Mouse (Mus musculus): ENCODE data around the gene Xrcc6.

Gene Xrcc6

DNA sequence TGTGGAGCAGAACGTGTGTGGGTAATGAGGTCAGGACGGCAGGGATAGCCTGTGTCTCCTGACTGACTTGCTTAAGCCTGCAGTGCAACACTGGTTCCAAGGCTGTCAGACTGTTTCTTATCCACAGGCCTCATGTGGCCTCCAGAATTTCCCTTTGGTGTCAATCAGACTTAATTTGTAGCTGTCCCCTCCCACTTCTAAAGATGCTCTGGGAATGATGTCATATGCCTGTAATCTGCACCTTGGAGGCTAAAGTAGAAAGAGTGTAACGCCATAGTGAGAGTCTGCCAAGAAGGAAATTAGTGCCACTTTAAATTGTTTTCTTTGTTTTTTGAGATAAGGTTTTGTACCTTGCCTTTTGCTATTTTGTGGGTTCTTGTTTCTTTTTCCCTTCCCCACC lies 31.7 kb downstream of the Xrcc6 start:
- DNase-seq (ENCODE audit: low read depth, low spot score) = no peak

DNA sequence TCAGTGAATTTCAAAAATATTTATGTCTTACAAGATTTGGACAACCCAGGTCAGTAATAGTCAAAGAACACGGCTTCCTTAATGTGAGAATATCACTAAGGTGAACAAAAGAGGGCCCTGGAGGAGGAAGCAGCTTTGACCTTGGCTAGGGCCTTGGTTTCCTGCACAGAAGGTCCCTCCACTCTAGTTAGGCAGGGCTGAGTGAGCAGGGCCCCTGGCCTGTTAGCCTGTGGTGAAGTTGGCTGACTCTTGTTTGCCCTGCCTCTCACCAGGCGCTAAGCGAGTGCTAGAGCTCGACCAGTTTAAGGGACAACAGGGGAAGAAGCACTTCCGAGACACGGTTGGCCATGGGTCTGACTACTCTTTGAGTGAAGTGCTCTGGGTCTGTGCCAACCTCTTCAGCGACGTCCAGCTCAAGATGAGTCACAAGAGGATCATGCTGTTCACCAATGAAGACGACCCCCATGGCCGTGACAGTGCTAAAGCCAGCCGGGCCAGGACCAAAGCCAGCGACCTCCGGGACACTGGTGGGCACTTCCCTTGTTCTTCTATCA lies 35.0 kb downstream of the Xrcc6 start:
- DNase-seq (ENCODE audit: low read depth, low spot score) = no peak

DNA sequence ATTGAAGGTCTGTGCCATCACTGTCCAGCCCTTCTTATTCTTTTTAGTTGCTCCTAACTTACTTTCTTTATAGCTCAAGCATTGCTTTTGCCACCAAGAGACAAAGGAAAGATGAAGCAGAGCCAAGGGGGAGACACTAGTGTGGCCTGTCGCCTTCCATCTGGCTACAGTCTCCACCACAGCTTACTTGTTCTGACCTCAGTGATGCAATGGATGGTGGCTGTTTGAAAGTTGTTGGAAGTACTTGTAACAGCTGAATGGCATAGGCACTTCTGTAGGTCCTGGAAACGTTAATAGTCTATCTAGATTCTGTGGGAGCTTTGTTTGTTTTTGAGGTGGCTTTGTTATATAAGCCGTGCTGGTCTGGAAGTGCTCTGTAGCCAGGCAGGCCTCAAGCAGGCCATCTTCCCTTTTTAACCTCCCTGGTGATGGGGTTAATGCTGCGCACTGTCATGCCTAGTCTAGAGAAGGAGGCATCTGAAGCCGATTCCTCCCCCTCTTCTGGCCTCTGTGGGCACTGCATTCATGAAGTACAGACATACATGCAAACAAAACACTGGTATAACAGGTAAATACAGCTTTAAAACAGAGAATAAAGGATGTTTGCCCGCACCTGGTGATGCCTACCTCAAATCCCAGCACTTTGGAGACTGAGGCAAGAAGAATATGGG lies 36.5 kb downstream of the Xrcc6 start:
- DNase-seq (ENCODE audit: low read depth, low spot score) = no peak

DNA sequence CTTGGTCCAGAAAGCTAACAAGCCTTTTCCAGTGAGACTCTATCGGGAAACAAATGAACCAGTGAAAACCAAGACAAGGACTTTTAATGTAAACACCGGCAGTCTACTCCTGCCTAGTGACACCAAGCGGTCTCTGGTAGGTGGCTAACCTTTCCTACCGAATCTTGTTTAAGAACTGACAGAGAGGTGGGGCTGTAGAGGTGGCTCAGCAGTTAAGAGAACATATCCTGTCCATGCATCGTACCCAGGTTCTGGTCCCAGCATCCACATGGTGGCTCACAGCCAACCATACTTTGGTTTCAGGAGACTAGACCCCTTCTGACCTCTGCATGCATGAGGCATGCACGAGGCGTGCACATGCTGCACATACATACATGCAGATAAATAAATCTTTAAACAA lies 39.6 kb downstream of the Xrcc6 start:
- DNase-seq (ENCODE audit: low read depth, low spot score) = no peak

DNA sequence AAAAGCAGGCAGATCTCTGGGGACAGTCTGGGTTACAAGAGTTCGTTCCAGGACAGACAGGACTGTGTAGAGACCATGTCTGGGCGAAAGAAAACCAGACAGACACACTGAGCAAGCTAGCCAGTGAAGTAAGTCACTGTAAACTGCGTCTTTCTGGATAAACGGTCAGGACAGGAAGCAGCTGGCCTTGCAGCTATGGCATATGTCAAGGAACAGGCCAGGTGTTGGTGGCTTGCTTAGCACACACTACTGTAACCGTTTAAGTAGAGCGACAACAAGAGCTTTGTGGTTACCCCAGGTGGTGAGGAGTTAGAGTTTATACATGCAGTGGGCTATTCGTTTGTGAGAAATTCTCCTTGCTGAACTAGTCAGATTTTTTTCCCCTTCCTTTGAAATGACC lies 40.1 kb downstream of the Xrcc6 start:
- DNase-seq (ENCODE audit: low read depth, low spot score) = no peak

DNA sequence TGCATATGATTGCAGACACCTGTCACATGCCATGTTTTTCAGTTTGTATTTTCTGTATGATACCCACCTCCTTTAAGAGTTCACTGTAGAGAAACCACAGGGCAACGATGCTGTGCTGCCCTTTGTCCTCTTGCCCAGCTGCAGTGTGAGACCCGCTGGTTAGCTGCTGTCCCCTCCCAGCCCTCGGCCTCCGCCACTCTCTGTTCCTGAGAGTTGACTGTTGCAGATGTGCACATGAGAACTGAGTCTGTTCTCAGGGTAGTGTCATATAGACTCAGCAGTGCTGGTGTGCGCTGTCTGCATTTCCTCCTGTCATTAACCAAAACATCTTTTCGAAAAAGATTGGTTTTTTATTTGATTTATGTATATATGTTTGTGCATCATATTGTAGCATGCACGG lies 44.8 kb downstream of the Xrcc6 start:
- no peak for DNase-seq (ENCODE audit: low read depth, low spot score)

DNA sequence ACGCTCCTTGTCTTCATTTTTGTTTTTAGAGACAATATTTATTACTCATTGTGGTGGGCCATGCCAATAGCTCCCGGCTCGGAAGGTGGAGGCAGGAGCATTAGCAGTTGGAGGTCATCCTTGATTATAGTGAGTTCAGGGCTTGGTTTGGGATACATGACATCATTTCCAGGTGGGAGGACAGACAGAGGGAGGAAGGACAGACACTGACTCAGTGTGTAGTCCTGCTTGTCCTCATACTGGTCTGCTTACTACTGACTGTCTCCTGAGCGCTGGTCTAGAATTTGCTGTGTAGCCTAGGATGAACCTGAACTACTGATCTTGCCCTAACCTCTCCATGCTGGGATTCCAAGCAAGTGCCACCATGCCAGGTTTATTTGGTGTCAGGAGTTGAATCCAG lies 46.1 kb downstream of the Xrcc6 start, which contains the start of gene Desi1:
TSS of gene Desi1 (minus strand) at position 101 of the 400 bp plus-strand sequence.
- DNase-seq (ENCODE audit: low read depth, low spot score) = no peak

DNA sequence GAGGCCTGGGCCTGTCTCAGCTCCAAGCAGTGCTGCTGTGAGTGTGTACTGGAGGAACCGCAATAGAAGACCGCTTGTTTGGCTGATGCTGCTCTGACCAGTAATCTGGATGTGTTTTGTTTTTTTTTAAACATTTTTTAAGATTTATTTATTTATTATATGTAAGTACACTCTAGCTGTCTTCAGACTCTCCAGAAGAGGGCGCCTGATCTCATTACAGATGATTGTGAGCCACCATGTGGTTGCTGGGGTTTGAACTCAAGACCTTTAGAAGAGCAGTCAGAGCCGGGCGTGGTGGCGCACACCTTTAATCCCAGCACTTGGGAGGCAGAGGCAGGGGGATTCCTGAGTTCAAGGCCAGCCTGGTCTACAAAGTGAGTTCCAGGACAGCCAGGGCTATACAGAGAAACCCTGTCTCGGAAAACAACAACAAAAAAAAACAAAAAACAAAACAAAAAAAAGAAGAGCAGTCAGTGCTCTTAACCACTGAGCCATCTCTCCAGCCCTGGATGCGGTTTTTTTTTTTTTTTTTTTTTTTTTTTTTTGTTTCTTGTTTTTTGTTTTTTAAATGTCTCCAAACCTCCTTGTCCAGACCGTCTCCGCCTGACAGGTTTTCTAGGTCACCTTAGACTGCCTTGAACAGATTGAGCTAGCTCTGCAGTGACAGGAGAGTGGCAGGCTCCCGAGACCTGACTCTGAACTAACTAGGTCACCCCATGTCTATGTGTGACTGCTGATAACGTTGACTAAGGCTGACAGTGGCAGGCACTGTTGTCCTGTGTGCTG lies 48.5 kb downstream of the Xrcc6 start:
- no peak for DNase-seq (ENCODE audit: low read depth, low spot score)

DNA sequence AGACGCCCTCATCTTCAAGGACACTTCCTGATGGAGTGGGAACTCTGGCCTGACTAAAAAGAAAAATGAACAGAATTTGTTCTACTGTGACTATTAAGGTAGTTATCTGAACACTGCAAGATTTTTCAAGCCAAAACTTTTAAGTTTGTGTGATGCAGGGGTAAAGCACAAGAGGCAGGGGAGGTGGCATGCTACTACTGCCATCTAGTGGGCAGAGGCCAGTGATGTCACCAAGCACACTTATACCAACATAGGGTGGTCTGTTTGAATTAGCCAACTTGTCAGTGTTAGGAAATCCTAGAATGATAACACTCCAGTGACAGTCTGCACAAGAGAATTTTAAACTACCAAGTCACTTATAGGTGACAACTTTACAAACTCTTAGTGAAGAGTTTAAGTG lies 53.0 kb downstream of the Xrcc6 start:
- no peak for DNase-seq (ENCODE audit: low read depth, low spot score)

DNA sequence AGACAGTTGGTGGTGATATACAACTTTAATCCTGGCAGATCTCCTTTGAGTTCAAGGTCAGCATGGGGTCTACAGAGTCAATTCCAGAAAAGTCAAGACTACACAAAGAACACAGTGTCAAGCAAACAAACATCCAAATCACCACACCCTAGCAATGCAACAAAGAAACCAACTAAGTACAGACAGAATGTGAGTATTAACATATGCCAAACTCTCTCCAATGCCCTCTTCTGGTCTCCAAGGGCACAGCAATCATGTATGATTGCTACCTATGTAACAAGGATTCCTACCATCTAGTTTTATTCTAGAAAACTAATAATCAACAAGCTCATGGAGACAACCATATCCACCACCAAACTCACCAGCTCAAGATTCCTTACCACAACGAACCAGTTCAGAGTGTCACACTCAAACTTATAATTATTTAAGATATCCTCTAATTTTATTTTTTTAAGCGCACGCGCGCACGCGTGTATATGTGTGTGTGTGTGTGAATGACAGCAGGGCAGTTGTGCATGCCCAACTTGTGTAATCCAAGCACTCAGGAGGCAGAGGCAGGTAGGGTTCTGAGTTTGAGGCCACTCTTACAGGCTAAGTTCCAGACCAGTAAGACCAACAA lies 56.6 kb downstream of the Xrcc6 start:
- DNase-seq (ENCODE audit: low read depth, low spot score) = no peak

DNA sequence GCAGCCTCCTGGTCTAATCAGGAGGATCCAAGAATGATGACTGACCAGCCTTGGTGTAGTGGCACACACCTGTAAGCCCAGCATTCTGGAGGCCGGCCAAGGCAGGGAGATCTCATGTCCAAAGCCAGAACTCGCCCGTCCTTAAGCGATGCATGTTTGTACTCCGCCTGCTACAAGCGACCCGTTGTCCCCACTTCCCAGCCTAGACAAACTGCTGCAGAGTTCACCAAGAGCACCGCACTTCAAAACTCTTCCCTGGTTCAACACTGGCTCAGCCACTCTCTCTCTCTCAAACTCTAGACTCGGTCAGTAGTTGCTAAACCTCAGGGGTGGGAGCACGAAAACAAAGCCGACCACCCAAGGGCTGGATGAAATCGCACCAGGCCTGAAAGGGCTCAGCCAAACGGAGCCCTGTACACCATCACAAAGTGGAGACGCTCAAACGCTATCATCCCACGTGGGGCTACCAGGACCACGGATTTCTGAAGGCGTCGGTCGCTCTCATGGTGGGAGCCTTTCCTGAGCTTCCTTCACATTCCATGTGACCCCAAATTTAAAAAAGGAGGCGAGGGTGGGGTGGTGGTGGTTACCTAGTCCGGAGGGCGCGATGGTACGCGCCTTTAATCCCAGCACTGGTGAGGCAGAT lies 58.7 kb downstream of the Xrcc6 start:
- DNase-seq (ENCODE audit: low read depth, low spot score) = no peak

DNA sequence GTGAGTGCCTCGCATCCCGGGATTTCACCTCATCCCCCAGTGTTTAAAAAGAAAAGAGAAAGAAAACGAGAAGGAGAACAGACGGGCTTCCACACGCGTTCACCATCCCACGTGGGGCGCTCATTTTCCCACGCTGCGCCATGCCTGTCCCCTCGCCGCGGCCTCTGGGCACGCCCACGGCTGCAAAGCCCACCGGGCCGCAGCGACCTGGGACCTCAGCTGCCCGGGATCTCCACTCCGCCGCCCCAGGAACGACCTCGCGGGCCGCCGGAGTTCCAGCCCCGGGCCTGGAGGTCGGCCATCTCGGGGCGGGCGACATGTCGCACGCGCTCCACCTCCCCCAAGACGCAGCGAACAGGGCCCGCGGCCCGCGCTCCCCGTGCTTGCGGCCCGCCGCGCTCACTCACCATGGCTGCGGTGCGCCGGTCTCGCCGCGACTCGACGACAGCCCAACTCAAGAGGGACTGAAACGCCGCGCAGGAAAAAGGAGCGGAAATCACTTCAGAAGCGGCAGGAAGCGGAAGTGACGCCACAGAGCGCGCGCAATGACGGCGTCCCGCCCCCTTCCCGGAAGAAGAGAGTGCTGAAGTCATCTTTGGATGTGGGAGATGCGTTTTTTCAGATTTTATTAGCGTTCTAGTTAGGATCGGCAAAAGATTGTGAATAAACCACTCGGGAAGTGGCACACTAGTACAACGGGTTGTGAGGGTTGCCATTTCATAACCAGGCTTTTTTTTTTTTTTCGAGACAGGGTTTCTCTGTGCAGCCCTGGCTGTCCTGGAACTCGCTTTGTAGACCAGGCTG lies 59.6 kb downstream of the Xrcc6 start, which contains the start of gene Snu13:
TSS of gene Snu13 (minus strand) at position 519 of the 804 bp plus-strand sequence.
- peak; percentile 79 for DNase-seq (ENCODE audit: low read depth, low spot score)

DNA sequence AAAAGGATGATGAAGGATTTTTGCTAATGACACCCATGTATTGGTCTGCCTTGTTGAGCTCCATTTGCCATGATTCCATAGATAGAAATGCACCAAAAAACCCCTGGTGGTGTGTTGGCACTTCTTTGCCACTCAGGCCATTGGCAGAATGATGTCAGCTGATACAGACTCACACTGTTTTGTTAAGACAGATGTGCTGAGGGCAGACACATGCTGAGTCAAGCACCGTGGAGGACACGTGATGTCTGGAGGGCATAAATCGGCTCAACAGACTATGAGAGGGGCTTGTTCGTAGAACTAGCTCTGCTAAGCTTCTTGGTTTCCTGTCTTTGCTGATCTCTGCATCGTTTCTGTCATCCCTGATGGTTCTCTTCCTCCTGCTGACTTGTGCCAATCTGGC lies 64.9 kb downstream of the Xrcc6 start:
- DNase-seq (ENCODE audit: low read depth, low spot score) = no peak

DNA sequence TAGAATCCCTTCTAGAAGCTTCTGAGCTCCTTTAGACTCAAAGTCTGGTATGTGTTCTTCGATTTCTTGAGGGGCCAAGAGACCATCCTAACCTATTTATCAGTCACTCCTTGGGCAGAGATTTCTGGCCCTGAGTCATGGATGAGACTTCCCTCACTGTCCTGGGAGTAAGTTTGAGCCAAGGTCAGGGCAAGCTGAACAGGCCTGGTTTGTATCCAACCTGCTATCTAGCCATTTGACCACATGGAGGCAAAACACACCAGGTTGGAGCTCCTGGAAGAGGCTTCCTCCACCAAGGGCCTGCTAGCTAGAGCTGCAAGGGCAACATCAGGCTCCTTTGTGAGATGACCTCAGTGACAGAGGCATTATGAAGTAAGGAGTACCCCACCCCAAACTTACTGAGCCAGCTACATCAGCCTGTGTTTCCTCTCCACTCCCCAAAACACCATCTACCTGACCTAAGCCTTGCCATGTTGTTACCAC lies 71.1 kb downstream of the Xrcc6 start, which contains the start of gene 4930407I10Rik:
TSS of gene 4930407I10Rik (plus strand) at position 433 of the 483 bp plus-strand sequence.
- DNase-seq (ENCODE audit: low read depth, low spot score) = no peak

DNA sequence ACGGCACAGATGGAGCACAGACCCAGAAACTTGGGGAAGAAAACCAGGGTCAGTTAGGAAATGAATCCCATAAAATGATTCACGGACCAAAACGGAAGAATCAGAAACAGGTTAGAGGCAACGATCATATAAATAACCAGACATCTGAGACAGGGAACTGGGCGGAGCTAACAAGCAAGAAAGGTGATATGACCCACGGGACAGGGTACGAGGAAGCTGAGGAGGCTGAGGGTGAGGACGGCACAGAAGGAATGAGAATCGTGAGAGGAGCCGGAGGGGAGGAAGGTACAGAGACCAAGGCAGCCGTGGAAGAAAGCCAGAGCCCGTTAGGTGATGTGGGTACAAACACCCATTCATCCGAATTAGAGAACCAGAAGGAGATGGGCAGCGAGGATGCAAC lies 76.3 kb downstream of the Xrcc6 start:
- DNase-seq (ENCODE audit: low read depth, low spot score) = no peak

DNA sequence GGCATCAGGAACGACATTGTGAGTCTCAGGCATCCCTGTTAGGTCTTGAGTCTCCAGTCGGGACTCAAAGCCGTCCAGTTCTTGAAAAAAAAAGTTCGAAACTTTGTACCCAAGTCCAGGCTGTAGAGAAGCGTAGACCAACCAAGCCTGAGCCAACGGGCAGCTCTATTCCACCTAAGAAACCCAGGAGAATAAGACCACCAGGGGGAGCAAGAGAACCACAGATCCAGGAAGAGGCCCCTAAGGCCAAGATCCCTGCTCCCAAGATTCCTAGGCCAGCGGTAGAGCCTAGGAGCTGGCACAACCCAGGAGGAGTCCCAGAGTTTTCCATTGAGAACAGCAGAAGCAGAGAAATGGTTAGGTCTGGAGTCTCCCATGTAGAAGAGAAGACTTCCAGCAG lies 77.9 kb downstream of the Xrcc6 start:
- DNase-seq (ENCODE audit: low read depth, low spot score) = peak; percentile 63

DNA sequence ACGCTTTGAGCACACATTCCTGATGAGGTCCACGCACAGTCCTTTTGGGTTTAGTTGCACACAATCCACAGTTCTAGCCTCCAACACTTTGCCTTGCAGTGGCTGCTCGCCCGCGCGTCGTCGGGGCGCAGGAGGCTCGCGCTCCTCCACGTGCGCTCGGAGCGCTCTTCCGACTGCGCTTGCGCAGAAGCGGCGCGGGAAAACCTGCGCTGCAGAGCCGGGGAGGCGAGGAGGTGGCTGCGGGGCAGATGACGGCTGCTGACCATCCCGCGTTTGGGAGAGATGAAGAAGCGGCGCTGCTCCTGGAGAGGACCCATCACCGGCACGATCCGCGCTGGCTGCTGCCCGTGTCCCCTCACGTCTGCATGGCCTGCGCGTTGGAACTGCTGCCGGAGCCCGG lies 82.3 kb downstream of the Xrcc6 start, which contains the start of gene Mei1:
TSS of gene Mei1 (plus strand) at position 99 of the 400 bp plus-strand sequence.
- no peak for DNase-seq (ENCODE audit: low read depth, low spot score)

DNA sequence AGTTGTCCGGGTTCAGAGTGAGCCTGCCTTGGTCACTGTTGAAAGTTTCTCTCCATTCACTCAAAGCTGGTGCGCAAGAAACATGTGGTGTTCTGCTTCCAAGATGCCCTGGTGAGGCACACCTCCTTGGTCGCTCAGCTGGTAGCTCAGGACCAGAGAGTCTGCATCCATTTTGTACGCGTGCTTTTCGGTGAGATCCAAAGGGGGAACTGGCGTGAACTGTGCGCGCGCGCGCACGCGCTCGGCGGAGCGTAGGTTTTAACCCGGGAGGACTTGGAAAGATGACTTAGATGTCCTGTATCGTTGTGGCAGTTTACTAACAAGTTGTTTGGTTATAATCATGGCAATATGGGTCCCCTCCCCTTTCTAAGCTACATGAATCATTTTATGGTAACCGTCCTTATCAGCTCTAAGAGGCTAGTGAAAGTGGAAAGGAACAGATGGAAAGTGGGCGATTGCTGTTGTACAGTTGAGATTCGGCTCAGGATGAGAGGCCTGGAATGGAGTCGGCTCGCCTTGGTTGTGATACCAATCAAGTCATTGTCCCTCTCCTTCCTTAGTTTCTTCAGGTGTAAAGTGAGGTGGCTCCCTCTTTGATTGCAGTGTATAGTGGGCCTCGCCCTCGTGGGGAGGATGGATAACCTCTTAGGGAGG lies 84.3 kb downstream of the Xrcc6 start:
- DNase-seq (ENCODE audit: low read depth, low spot score) = peak; percentile 70

DNA sequence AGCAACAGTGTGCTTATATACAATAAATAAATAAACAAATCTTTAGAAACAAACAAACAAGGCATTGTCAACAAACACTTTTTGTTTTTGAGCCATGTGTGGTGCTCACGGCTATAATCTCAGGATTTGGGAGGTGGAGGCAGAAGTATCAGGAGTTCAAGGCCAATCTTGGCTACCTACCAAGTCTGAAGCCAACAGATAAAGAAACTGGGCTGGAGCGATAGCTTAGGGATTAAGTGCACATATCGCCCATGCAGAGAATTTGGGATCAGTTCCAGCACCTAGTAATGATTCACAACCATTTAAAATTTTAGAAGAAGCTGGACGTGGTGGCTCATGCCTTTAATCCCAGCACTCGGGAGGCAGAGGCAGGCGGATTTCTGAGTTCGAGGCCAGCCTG lies 85.9 kb downstream of the Xrcc6 start:
- DNase-seq (ENCODE audit: low read depth, low spot score) = no peak

DNA sequence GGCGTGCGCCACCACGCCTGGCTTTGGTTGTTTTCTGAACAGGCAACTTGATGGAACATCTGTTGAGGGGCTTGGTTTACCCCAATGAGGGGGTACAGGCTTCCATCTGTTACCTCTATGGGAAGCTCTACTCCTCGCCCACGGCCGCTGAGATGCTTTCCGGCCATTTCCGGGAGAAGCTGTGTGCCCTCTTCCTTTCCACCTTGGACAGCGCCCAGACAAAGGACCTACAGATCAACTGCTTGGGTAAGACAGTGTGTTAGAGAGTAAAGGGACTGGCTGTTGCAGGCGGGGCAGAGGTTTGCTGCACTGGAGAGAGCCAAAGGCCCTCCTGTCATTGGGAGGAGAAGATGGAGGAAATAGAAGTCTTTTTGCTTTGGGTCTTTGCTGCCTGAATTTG lies 92.2 kb downstream of the Xrcc6 start:
- no peak for DNase-seq (ENCODE audit: low read depth, low spot score)

Measured in telencephalon, adult 2 months (tissue).